Mouse (Mus musculus): ENCODE data around the gene Trpt1. TPM values are rescaled to one million over a fixed set of nuclear protein-coding genes. Genes with fewer than 3 reads are reported as not detected.
A peak's percentile ranks its signal among the peaks of the same experiment; 100 is the strongest.

Gene Trpt1
- polyA plus RNA-seq (2016; fragmentation: Nextera tagmentation; extraction: Ambion mirVana) = 11.9 and 13.8 TPM in 2 replicates

DNA sequence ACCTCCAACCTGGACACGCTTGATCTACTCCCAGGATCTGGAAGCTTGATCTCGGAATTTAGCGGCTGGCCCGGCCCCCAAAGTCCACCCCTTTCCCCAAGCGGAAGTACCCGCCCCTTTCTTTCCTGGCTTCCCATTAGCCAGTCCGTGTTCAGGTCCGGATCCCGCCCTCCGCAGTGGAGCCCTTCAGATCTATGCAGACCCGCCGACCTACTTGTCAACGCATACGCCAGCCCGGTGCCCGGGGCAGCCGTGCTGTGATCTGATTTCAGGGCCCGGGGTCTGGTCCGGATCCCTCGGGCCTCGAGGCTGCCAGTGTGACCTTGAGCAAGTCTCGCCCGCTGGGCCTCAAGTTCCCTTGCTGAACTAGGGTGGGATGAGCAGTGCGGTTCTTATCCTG lies at the start of gene Trpt1, which contains the start of gene Nudt22:
Trpt1 (plus strand) TSS at position 126 of the 400 bp plus-strand sequence.
Nudt22 (minus strand) TSS at position 112 of the 400 bp plus-strand sequence.
- WGBS = under 1% methylated on average over 24 of the region's 24 CpGs
- H3K36me3 ChIP-seq (replicated peaks) = peaks cover 20% of the 10 kb centered on the region
- peak within 1 kb of the TSS; percentile 85 for H3K4me2 ChIP-seq
- peak within 1 kb of the TSS; percentile 56 for H3K4me3 ChIP-seq (replicated peaks)
- H3K9me3 ChIP-seq = no peaks in the 10 kb centered on the region
- ATAC-seq (ENCODE audit: low FRiP score) = peak; percentile 78
- no peaks in the 10 kb centered on the region for H3K27me3 ChIP-seq
- H3K4me1 ChIP-seq = peaks cover 49% of the 10 kb centered on the region
- peak within 1 kb of the TSS; percentile 62 for H3K27ac ChIP-seq
- H3K9ac ChIP-seq = peak within 1 kb of the TSS; percentile 68

DNA sequence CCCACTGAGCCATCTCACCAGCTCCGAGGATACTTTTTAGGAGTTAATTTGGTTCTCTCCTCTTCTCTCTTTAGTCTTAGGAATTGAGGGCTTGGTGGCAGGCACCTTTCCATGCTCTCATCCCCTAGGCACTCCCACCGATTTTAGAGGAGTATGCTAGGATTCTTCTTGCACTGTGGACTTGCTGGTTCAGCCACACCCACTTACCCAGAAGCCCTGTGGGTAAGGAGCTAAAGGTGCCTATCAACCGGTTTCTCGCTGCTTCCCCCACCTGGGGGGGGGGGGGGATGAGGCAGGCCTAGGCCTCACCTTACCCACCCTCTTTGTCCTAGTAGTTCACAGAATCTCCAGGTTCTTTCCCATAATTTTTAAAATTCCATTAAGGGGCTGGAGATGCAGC lies 48.2 kb upstream of the Trpt1 start:
- H3K4me3 ChIP-seq (replicated peaks) = no peak overlapping the region
- WGBS = 69% methylated on average over 4 of the region's 4 CpGs
- no peak overlapping the region for H3K27ac ChIP-seq
- no peak for ATAC-seq (ENCODE audit: low FRiP score)
- no peak overlapping the region for H3K9ac ChIP-seq
- H3K36me3 ChIP-seq (replicated peaks) = 0 out of 2 replicates have a peak, but pooled peaks cover 11% of the 10 kb centered on the region
- H3K4me2 ChIP-seq = no peak overlapping the region
- peaks cover 19% of the 10 kb centered on the region for H3K4me1 ChIP-seq
- H3K27me3 ChIP-seq = no peaks in the 10 kb centered on the region
- no peaks in the 10 kb centered on the region for H3K9me3 ChIP-seq

DNA sequence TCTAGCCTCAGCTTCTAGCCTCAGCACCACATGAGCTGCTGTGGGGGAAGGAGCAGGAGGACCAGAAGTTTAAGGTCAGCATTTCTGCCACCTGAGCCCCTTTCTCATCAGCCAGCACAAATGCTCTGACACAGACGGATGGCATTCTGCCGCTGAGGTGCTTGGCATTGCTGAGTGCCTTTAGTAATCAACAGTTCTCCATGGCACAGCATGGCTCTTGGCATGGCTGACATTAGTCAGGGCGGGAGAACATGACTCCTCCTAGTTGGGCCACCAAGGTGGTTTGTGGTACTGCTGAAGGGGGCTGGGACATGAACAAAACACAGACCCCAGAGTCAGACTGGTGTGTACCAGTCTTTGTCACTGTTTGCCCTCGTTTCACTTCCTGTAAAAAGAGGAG lies 47.7 kb upstream of the Trpt1 start:
- 82% methylated on average over 4 of the region's 4 CpGs for WGBS
- Histone ChIP-seq H3K9me3 (no peaks in the 10 kb centered on the region), H3K36me3 (replicated peaks) (0 out of 2 replicates have a peak, but pooled peaks cover 11% of the 10 kb centered on the region), H3K4me1 (peaks cover 18% of the 10 kb centered on the region), H3K4me2 (no peak overlapping the region), H3K4me3 (replicated peaks) (no peak overlapping the region), H3K9ac (no peak overlapping the region), H3K27ac (no peak overlapping the region), H3K27me3 (no peaks in the 10 kb centered on the region)
- ATAC-seq (ENCODE audit: low FRiP score) = no peak

DNA sequence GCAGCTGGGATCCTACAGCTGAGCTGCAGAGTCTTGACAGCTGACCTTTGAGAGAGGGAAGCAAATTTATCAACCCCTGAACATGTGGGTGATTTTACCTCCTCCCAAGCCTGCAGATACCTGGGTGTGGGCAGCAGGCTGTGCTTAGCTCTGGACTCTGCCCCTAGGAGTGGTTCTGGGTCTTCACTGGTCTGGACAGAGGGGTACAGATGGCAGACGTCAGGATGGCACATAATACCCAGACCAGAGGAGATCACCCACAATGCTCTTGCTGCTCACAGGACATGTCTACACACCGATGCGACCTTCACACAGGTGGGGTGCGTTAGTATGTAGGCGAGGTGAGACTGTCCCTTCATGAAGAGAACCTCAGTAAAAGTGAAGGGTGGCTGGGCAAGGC lies 46.4 kb upstream of the Trpt1 start:
- H3K36me3 ChIP-seq (replicated peaks) = 0 out of 2 replicates have a peak, but pooled peaks cover 16% of the 10 kb centered on the region
- 88% methylated on average over 5 of the region's 5 CpGs for WGBS
- H3K27ac ChIP-seq = no peak overlapping the region
- no peaks in the 10 kb centered on the region for H3K9me3 ChIP-seq
- no peak overlapping the region for H3K9ac ChIP-seq
- 0 out of 2 replicates have a peak overlapping the region, but pooled peaks have one; percentile 98 for H3K4me2 ChIP-seq
- H3K27me3 ChIP-seq = no peaks in the 10 kb centered on the region
- peaks cover 18% of the 10 kb centered on the region for H3K4me1 ChIP-seq
- ATAC-seq (ENCODE audit: low FRiP score) = no peak
- 0 out of 2 replicates have a peak overlapping the region, but pooled peaks have one; percentile 60 for H3K4me3 ChIP-seq (replicated peaks)

DNA sequence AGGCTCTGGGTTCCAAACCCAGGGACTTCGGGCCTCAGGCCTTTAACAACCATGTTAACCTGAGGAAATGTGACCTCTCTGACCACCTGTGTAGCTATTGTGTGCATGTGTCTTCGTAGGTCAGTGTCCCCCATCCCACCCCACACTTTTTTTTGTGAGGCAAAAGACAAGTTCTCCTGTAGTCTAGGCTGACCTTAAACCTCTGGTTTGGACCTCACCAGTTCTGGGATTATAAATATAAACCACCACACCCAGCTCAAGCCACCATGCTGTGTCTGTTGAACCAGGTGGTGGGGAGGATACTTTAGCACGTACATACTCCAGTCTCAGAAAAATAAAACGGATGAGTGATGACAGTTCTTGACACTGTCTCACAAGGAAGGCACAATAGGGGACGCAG lies 46.0 kb upstream of the Trpt1 start:
- H3K9ac ChIP-seq = peak overlapping the region; percentile 77
- H3K36me3 ChIP-seq (replicated peaks) = peaks cover 19% of the 10 kb centered on the region
- H3K27me3 ChIP-seq = no peaks in the 10 kb centered on the region
- peak overlapping the region; percentile 98; the same call in 1 of the 2 replicates for H3K27ac ChIP-seq
- H3K4me3 ChIP-seq (replicated peaks) = peak overlapping the region; percentile 60
- H3K4me2 ChIP-seq = peak overlapping the region; percentile 98
- no peaks in the 10 kb centered on the region for H3K9me3 ChIP-seq
- WGBS = 56% methylated on average over 5 of the region's 5 CpGs
- peaks cover 18% of the 10 kb centered on the region for H3K4me1 ChIP-seq
- no peak for ATAC-seq (ENCODE audit: low FRiP score)

DNA sequence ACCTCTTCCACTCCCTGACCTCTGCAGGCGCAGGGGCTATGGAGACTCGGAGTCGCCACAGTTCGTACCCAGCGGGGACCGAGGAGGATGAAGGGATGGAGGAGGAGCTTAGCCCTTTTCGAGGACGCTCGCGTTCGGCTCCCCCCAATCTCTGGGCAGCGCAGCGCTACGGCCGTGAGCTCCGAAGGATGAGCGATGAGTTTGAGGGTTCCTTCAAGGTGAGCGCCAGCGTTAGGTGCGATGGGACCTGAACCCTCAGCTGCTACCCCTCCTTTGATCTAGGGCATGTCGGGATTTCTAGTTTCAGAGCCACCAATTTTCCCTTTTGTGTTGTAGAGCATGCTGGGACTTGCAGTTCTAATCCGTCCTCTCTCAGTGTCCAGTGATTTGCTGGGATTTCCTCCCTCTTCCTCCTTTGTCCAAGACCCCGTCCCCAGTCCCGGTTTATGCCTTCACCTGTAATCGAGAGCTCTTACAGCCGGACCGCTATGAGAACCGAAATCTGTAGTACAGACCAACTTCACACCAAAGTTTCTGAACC lies 45.2 kb upstream of the Trpt1 start:
- Histone ChIP-seq H3K9ac (peak overlapping the region; percentile 77), H3K36me3 (replicated peaks) (peaks cover 21% of the 10 kb centered on the region), H3K9me3 (no peaks in the 10 kb centered on the region), H3K4me2 (peak overlapping the region; percentile 98), H3K27ac (peak overlapping the region; percentile 98), H3K4me1 (peaks cover 18% of the 10 kb centered on the region), H3K4me3 (replicated peaks) (peak overlapping the region; percentile 60), H3K27me3 (no peaks in the 10 kb centered on the region)
- ATAC-seq (ENCODE audit: low FRiP score) = peak; percentile 68
- WGBS = 0% methylated on average over 28 of the region's 28 CpGs

DNA sequence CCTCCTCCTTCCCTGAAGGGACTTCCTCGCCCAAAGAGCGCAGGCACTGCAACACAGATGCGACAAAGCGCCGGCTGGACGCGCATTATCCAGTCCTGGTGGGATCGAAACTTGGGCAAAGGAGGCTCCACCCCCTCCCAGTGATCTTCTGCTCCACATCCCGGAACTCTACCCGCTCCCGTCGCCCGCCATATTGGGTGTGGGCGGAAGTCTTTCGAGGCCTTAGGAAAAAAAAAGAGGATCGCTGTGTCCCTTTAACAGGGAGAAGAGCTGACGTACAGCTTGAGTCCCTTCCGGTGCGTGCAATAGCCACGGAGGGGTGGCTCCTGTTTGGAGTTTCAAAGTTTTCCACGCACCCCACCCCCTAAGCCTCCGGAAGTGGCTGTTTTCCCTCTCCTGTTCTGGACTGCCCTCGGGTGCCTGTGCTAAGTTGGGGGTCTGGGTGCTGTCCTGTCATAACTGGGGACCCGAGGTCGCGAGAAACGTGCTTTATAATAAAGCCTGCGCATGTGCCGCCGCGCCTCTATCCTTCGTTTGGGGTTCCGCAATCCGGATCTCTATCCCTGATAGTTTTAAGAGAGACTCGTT lies 44.5 kb upstream of the Trpt1 start:
- under 1% methylated on average over 35 of the region's 35 CpGs for WGBS
- ATAC-seq (ENCODE audit: low FRiP score) = peak; percentile 82
- peak overlapping the region; percentile 98 for H3K4me2 ChIP-seq

DNA sequence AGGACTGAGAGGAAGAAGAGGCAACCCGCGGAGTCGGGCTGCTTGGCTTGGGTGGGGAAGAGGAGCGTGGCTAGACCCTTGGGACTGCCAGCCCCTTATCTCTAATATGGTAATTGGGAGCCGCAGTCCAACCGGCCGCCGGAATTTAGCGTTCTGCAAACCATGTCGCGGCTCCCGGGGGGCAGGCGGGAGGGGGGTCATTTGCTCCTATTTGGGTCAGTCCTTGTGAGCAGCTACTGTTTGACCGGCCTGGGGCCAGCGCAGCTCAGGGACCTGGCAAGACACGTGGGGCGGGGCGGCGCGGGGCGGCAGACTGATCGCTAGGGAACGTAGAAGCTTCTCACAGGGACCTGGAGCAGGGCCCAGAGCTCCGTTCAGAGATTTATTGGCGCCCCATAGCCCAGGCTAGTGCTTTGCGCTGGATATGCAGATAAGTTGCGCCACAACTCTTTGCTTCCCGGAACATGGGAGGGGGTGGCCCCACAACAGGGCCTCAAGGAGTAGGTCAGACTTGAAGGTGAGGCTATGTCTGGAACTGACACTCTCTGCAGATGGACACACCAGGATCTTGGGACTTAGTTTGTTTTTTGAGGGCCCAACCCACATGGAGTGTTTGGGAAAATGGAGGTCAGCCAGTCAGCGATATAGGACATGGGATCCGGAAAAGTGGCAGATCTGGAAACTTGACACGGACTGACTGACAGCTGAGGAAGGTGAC lies 43.8 kb upstream of the Trpt1 start:
- peaks cover 20% of the 10 kb centered on the region for H3K36me3 ChIP-seq (replicated peaks)
- 2% methylated on average over 31 of the region's 31 CpGs for WGBS
- ATAC-seq (ENCODE audit: low FRiP score) = peak; percentile 47
- H3K27me3 ChIP-seq = no peaks in the 10 kb centered on the region
- H3K4me1 ChIP-seq = peaks cover 18% of the 10 kb centered on the region
- H3K27ac ChIP-seq = peak overlapping the region; percentile 98
- peak overlapping the region; percentile 77 for H3K9ac ChIP-seq
- H3K4me2 ChIP-seq = peak overlapping the region; percentile 98
- H3K4me3 ChIP-seq (replicated peaks) = peak overlapping the region; percentile 60
- H3K9me3 ChIP-seq = no peaks in the 10 kb centered on the region

More for the DNA sequence above, 44.5 kb upstream of the Trpt1 start:
- Histone ChIP-seq H3K9ac (peak overlapping the region; percentile 77), H3K9me3 (no peaks in the 10 kb centered on the region), H3K27me3 (no peaks in the 10 kb centered on the region), H3K27ac (peak overlapping the region; percentile 98), H3K4me1 (peaks cover 18% of the 10 kb centered on the region), H3K36me3 (replicated peaks) (peaks cover 22% of the 10 kb centered on the region), H3K4me3 (replicated peaks) (peak overlapping the region; percentile 60)

DNA sequence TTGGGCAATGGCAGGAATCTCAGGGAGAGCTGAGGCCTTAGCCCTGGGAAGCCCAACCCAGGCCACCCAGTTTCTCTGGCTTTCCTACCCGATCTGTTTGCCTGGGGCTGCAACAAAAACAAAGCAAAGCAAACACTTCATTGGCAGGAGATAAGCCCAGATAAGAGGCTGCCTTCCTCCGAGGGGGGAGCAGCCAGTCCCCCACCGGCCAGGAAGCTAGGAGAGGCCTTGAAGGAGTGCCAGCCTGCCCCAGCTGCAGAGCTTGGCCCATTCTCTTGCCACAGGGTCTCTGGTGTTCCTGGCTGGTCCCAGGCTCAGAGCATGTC lies 43.3 kb upstream of the Trpt1 start:
- peak overlapping the region; percentile 98 for H3K4me2 ChIP-seq
- H3K27me3 ChIP-seq = no peaks in the 10 kb centered on the region
- no peaks in the 10 kb centered on the region for H3K9me3 ChIP-seq
- H3K27ac ChIP-seq = peak overlapping the region; percentile 10; the same call in 1 of the 2 replicates
- 40% methylated on average over 3 of the region's 3 CpGs for WGBS
- peak overlapping the region; percentile 77 for H3K9ac ChIP-seq
- peaks cover 18% of the 10 kb centered on the region for H3K4me1 ChIP-seq
- H3K4me3 ChIP-seq (replicated peaks) = peak overlapping the region; percentile 60
- ATAC-seq (ENCODE audit: low FRiP score) = no peak
- peaks cover 19% of the 10 kb centered on the region for H3K36me3 ChIP-seq (replicated peaks)

DNA sequence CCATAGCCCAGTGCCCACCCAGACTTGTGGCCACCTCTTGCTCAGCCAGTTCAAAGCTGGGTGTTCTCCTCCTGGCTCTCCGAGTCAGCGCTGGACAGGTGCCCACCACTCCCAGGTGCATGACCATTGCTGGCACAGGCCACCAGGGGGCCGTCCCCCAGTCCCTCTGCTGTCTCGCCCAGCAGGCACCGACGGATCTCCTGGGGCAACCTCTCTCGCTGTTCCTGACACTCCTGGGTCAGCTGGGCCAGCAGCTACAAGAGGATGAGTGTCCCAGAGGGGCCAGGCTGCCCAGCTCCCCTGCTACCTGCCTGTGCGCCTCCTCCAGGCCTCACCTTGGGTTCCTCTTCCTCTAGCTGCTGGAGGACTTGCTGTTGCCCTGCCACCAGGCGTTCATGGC lies 41.9 kb upstream of the Trpt1 start:
- Histone ChIP-seq H3K27ac (no peak overlapping the region), H3K36me3 (replicated peaks) (peaks cover 26% of the 10 kb centered on the region), H3K27me3 (no peaks in the 10 kb centered on the region), H3K9ac (no peak overlapping the region), H3K4me1 (peaks cover 18% of the 10 kb centered on the region), H3K9me3 (no peaks in the 10 kb centered on the region), H3K4me2 (no peak overlapping the region), H3K4me3 (replicated peaks) (no peak overlapping the region)
- 54% methylated on average over 9 of the region's 9 CpGs for WGBS
- no peak for ATAC-seq (ENCODE audit: low FRiP score)

DNA sequence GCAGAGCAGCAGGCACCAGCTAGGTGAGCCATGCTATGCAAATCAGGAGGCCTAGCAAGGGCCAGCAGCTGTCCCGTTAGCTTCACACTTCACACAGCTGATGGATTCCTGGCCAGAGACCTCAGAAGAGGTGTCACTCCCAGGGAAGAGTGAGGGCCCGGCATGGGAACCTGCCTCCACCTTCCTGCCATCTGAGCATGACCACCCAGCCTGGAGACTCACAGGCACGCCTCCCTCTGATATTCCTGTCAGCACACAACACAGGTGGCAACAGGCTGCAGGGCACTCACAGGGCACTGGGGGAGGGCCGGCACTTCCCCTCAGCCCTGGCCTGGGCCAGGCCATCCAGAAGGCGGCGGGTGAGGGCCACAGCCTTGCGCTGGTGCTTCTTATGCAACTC lies 40.5 kb upstream of the Trpt1 start:
- H3K4me1 ChIP-seq = peaks cover 11% of the 10 kb centered on the region
- H3K9me3 ChIP-seq = no peaks in the 10 kb centered on the region
- no peak overlapping the region for H3K4me3 ChIP-seq (replicated peaks)
- H3K9ac ChIP-seq = no peak overlapping the region
- ATAC-seq (ENCODE audit: low FRiP score) = no peak
- H3K27ac ChIP-seq = no peak overlapping the region
- 89% methylated on average over 7 of the region's 7 CpGs for WGBS
- peaks cover 38% of the 10 kb centered on the region for H3K36me3 ChIP-seq (replicated peaks)
- no peaks in the 10 kb centered on the region for H3K27me3 ChIP-seq
- H3K4me2 ChIP-seq = no peak overlapping the region

DNA sequence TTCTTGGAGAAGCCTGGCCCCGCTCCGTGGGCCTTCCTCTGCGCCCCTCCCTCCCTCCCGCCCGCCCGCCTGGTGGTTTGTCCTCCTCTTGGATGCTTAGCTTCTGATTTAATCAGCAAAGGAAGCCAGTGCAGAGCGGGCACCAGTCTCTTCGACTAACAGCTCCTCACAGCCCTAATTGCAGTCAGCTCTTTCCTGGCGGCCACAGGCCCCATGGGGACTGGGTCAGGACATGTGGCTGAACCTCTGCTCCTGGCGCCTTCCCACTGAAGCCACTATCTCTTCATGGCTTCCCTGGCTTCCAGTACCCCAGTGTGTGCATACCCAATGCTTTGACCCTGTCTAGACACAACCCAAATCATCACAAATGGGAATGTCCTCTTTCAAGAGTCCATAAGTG lies 39.5 kb upstream of the Trpt1 start:
- Histone ChIP-seq H3K4me2 (no peak overlapping the region), H3K27me3 (no peaks in the 10 kb centered on the region), H3K4me3 (replicated peaks) (no peak overlapping the region), H3K9ac (no peak overlapping the region), H3K4me1 (peaks cover 11% of the 10 kb centered on the region), H3K27ac (no peak overlapping the region), H3K36me3 (replicated peaks) (peaks cover 38% of the 10 kb centered on the region), H3K9me3 (no peaks in the 10 kb centered on the region)
- no peak for ATAC-seq (ENCODE audit: low FRiP score)
- WGBS = 80% methylated on average over 9 of the region's 10 CpGs

Measured in forebrain, embryonic 12.5 days (tissue).